Mouse (Mus musculus): ENCODE results near the gene Disp1. TPM values are rescaled to one million over a fixed set of nuclear protein-coding genes. Genes with fewer than 3 reads are reported as not detected.

The Disp1 gene
- polyA plus RNA-seq, 1 experiment from 2014 or later: 12.3 TPM

DNA sequence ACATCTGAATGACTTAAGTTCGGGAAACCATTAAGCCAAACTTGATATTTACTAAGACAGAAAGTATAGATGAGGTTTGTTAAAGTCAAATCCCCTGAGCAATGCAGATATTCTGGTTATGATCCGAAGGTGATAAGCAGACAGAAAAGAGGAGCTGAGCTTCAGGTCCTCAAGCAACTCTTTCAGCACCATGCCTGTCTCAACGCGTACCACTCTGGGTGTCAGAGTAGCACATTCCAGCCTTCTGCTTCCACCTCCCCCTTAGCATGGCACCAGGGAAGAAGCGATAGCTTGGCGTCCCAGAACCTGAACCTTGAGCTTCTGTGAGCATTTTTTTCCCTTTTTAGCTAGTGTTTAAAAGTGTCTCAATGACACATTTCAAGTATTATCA lies 57.1 kb downstream of the Disp1 start:
- WGBS: 49% methylated on average over 6 of the region's 6 CpGs
- no peak for ATAC-seq (ENCODE audit: insufficient number of reproducible peaks, insufficient read depth, low FRiP score, low read depth)
- no peaks in the 10 kb centered on the region for H3K9me3 ChIP-seq (ENCODE audit: control insufficient read depth, low read depth, low read length)
- H3K9ac ChIP-seq (replicated peaks; ENCODE audit: low read depth, low read length): no peak overlapping the region
- H3K36me3 ChIP-seq (ENCODE audit: control insufficient read depth, insufficient read depth, low read length): no peaks in the 10 kb centered on the region
- no peaks in the 10 kb centered on the region for H3K27me3 ChIP-seq (ENCODE audit: control insufficient read depth, insufficient read depth, low read length)
- no peak overlapping the region for H3K4me2 ChIP-seq (replicated peaks; ENCODE audit: low read depth, low read length)
- H3K4me3 ChIP-seq (ENCODE audit: low read depth, low read length): no peak overlapping the region
- H3K4me1 ChIP-seq (ENCODE audit: control insufficient read depth, insufficient read depth, low read length): peaks cover 12% of the 10 kb centered on the region
- no peak overlapping the region for H3K27ac ChIP-seq (ENCODE audit: low read length)

GRCm38 (mm10) chr1:183163512-183164189 lies 57.7 kb downstream of the Disp1 start:
- Histone ChIP-seq H3K4me2 (replicated peaks; ENCODE audit: low read depth, low read length) (no peak overlapping the region), H3K9ac (replicated peaks; ENCODE audit: low read depth, low read length) (no peak overlapping the region), H3K27me3 (ENCODE audit: control insufficient read depth, insufficient read depth, low read length) (no peaks in the 10 kb centered on the region), H3K4me1 (ENCODE audit: control insufficient read depth, insufficient read depth, low read length) (peaks cover 12% of the 10 kb centered on the region), H3K4me3 (ENCODE audit: low read depth, low read length) (no peak overlapping the region), H3K9me3 (ENCODE audit: control insufficient read depth, low read depth, low read length) (no peaks in the 10 kb centered on the region), H3K36me3 (ENCODE audit: control insufficient read depth, insufficient read depth, low read length) (no peaks in the 10 kb centered on the region), H3K27ac (ENCODE audit: low read length) (no peak overlapping the region)
- ATAC-seq (ENCODE audit: insufficient number of reproducible peaks, insufficient read depth, low FRiP score, low read depth): no peak
- WGBS: 61% methylated on average over 5 of the region's 5 CpGs

DNA sequence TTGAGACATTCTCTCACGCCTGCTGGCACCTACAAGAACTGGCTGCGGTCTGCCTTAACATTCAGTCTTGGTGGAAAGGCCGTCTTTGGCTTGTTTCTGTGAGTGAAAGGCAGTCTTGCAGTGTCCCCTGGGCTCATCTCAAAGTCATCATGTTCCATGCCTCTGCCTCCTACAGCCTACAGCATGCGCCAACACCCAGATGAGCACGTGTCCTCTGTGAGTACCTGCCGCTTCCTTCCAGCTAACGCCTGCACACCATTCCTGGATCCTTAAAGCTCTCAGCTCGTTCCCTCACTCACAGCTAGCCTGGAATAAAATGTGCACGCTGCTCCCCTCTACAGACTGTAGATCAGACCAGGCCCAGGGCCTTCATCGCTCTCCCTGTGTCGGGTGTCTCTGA lies 60.3 kb downstream of the Disp1 start:
- peaks cover 12% of the 10 kb centered on the region for H3K4me1 ChIP-seq (ENCODE audit: control insufficient read depth, insufficient read depth, low read length)
- ATAC-seq (ENCODE audit: insufficient number of reproducible peaks, insufficient read depth, low FRiP score, low read depth): no peak
- H3K27me3 ChIP-seq (ENCODE audit: control insufficient read depth, insufficient read depth, low read length): no peaks in the 10 kb centered on the region
- no peaks in the 10 kb centered on the region for H3K36me3 ChIP-seq (ENCODE audit: control insufficient read depth, insufficient read depth, low read length)
- no peak overlapping the region for H3K27ac ChIP-seq (ENCODE audit: low read length)
- no peak overlapping the region for H3K4me3 ChIP-seq (ENCODE audit: low read depth, low read length)
- no peak overlapping the region for H3K9ac ChIP-seq (replicated peaks; ENCODE audit: low read depth, low read length)
- peaks cover 5% of the 10 kb centered on the region; the same call in 1 of the 2 replicates for H3K9me3 ChIP-seq (ENCODE audit: control insufficient read depth, low read depth, low read length)
- WGBS: 88% methylated on average over 11 of the region's 11 CpGs
- no peak overlapping the region for H3K4me2 ChIP-seq (replicated peaks; ENCODE audit: low read depth, low read length)

GRCm38 (mm10) chr1:183160188-183160587 lies 61.1 kb downstream of the Disp1 start:
- ATAC-seq (ENCODE audit: insufficient number of reproducible peaks, insufficient read depth, low FRiP score, low read depth): no peak
- Histone ChIP-seq H3K9me3 (ENCODE audit: control insufficient read depth, low read depth, low read length) (peaks cover 5% of the 10 kb centered on the region; the same call in 1 of the 2 replicates), H3K36me3 (ENCODE audit: control insufficient read depth, insufficient read depth, low read length) (no peaks in the 10 kb centered on the region), H3K27ac (ENCODE audit: low read length) (no peak overlapping the region), H3K4me3 (ENCODE audit: low read depth, low read length) (no peak overlapping the region), H3K4me1 (ENCODE audit: control insufficient read depth, insufficient read depth, low read length) (peaks cover 12% of the 10 kb centered on the region), H3K27me3 (ENCODE audit: control insufficient read depth, insufficient read depth, low read length) (no peaks in the 10 kb centered on the region), H3K4me2 (replicated peaks; ENCODE audit: low read depth, low read length) (no peak overlapping the region), H3K9ac (replicated peaks; ENCODE audit: low read depth, low read length) (no peak overlapping the region)
- WGBS: 82% methylated on average over 6 of the region's 6 CpGs

DNA sequence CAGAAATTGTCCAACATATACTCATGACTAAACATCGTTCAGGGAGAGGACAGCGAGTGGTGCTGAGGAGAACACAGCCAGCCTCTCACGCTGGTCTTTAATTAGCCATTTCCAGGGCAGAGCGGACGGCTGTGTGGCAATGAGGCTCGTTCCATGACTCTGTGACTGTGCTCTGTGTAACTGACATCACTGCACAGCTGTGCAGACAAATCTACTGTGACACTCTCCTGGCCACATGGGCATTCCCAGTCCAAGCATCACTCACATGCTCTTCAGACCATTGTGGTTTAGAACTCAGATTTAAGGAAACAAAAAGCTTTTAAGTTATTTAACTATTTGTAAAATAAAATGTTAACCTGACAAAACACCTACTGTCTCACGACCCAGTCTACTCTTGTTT lies 62.1 kb downstream of the Disp1 start:
- no peak for ATAC-seq (ENCODE audit: insufficient number of reproducible peaks, insufficient read depth, low FRiP score, low read depth)
- peaks cover 9% of the 10 kb centered on the region; the same call in 1 of the 2 replicates for H3K4me1 ChIP-seq (ENCODE audit: control insufficient read depth, insufficient read depth, low read length)
- 86% methylated on average over 7 of the region's 7 CpGs for WGBS
- H3K27me3 ChIP-seq (ENCODE audit: control insufficient read depth, insufficient read depth, low read length): no peaks in the 10 kb centered on the region
- H3K36me3 ChIP-seq (ENCODE audit: control insufficient read depth, insufficient read depth, low read length): no peaks in the 10 kb centered on the region
- H3K27ac ChIP-seq (ENCODE audit: low read length): no peak overlapping the region
- H3K9me3 ChIP-seq (ENCODE audit: control insufficient read depth, low read depth, low read length): peaks cover 5% of the 10 kb centered on the region; the same call in 1 of the 2 replicates
- H3K4me3 ChIP-seq (ENCODE audit: low read depth, low read length): no peak overlapping the region
- no peak overlapping the region for H3K9ac ChIP-seq (replicated peaks; ENCODE audit: low read depth, low read length)
- no peak overlapping the region for H3K4me2 ChIP-seq (replicated peaks; ENCODE audit: low read depth, low read length)

DNA sequence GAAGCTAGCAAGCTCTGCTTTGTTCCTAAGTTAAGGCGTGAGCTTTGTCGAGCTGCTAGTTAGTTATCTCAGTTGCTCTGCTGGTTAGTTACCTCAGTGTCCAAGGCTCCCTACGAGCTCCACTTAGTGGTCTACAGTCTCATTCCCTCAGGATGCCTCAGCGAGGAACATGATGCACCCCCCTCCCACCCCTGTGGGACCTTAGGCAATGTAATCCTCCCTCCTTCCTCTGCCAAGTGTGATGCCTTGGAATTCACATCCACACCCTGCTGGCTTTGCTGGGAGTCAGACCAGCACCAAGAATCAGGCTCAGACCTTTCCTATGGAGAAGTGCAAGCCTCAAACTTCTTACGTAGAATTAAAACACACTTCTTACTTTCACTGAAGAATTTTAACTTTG lies 65.7 kb downstream of the Disp1 start:
- H3K27me3 ChIP-seq (ENCODE audit: control insufficient read depth, insufficient read depth, low read length): no peaks in the 10 kb centered on the region
- H3K36me3 ChIP-seq (ENCODE audit: control insufficient read depth, insufficient read depth, low read length): no peaks in the 10 kb centered on the region
- no peak overlapping the region for H3K4me3 ChIP-seq (ENCODE audit: low read depth, low read length)
- 62% methylated on average over 5 of the region's 5 CpGs for WGBS
- no peak overlapping the region for H3K4me2 ChIP-seq (replicated peaks; ENCODE audit: low read depth, low read length)
- H3K9me3 ChIP-seq (ENCODE audit: control insufficient read depth, low read depth, low read length): peaks cover 5% of the 10 kb centered on the region; the same call in 1 of the 2 replicates
- H3K9ac ChIP-seq (replicated peaks; ENCODE audit: low read depth, low read length): no peak overlapping the region
- no peak overlapping the region for H3K27ac ChIP-seq (ENCODE audit: low read length)
- H3K4me1 ChIP-seq (ENCODE audit: control insufficient read depth, insufficient read depth, low read length): peaks cover 22% of the 10 kb centered on the region
- no peak for ATAC-seq (ENCODE audit: insufficient number of reproducible peaks, insufficient read depth, low FRiP score, low read depth)

GRCm38 (mm10) chr1:183154296-183155204 lies 66.8 kb downstream of the Disp1 start:
- H3K4me1 ChIP-seq (ENCODE audit: control insufficient read depth, insufficient read depth, low read length): peaks cover 26% of the 10 kb centered on the region
- H3K4me2 ChIP-seq (replicated peaks; ENCODE audit: low read depth, low read length): no peak overlapping the region
- WGBS: 50% methylated on average over 7 of the region's 7 CpGs
- no peak overlapping the region for H3K4me3 ChIP-seq (ENCODE audit: low read depth, low read length)
- H3K27ac ChIP-seq (ENCODE audit: low read length): no peak overlapping the region
- ATAC-seq (ENCODE audit: insufficient number of reproducible peaks, insufficient read depth, low FRiP score, low read depth): no peak
- H3K27me3 ChIP-seq (ENCODE audit: control insufficient read depth, insufficient read depth, low read length): no peaks in the 10 kb centered on the region
- H3K9ac ChIP-seq (replicated peaks; ENCODE audit: low read depth, low read length): no peak overlapping the region
- H3K36me3 ChIP-seq (ENCODE audit: control insufficient read depth, insufficient read depth, low read length): no peaks in the 10 kb centered on the region
- H3K9me3 ChIP-seq (ENCODE audit: control insufficient read depth, low read depth, low read length): peaks cover 5% of the 10 kb centered on the region; the same call in 1 of the 2 replicates

GRCm38 (mm10) chr1:183153354-183153753 lies 68.0 kb downstream of the Disp1 start:
- Histone ChIP-seq H3K9me3 (ENCODE audit: control insufficient read depth, low read depth, low read length) (peaks cover 5% of the 10 kb centered on the region; the same call in 1 of the 2 replicates), H3K4me2 (replicated peaks; ENCODE audit: low read depth, low read length) (no peak overlapping the region), H3K4me1 (ENCODE audit: control insufficient read depth, insufficient read depth, low read length) (peaks cover 26% of the 10 kb centered on the region), H3K36me3 (ENCODE audit: control insufficient read depth, insufficient read depth, low read length) (no peaks in the 10 kb centered on the region), H3K27me3 (ENCODE audit: control insufficient read depth, insufficient read depth, low read length) (no peaks in the 10 kb centered on the region), H3K27ac (ENCODE audit: low read length) (no peak overlapping the region), H3K9ac (replicated peaks; ENCODE audit: low read depth, low read length) (no peak overlapping the region), H3K4me3 (ENCODE audit: low read depth, low read length) (no peak overlapping the region)
- ATAC-seq (ENCODE audit: insufficient number of reproducible peaks, insufficient read depth, low FRiP score, low read depth): no peak
- 89% methylated on average over 4 of the region's 4 CpGs for WGBS
